Mouse (Mus musculus): ENCODE data around the gene Foxp1. TPM values are rescaled to one million over a fixed set of nuclear protein-coding genes. Genes with fewer than 3 reads are reported as not detected.
A peak's percentile ranks its signal among the peaks of the same experiment; 100 is the strongest.

The Foxp1 gene
- polyA plus RNA-seq, 1 experiment from 2014 or later, result 66.8 TPM

- ATAC-seq (replicated peaks; ENCODE audit: insufficient number of reproducible peaks, insufficient read depth, low FRiP score, low read depth), result no peak
- 60% methylated on average over 6 of the region's 6 CpGs for WGBS
Observed at GRCm38 (mm10) chr6:99107674-99108073, 414.8 kb downstream of the Foxp1 start.

GRCm38 (mm10) chr6:99107081-99107482, 415.4 kb downstream of the Foxp1 start:
- WGBS, result 18% methylated on average over 6 of the region's 6 CpGs
- ATAC-seq (replicated peaks; ENCODE audit: insufficient number of reproducible peaks, insufficient read depth, low FRiP score, low read depth), result 0 out of 2 replicates have a peak, but pooled peaks have one; percentile 58
- Histone ChIP-seq H3K4me1 (replicated peaks) (peaks cover 17% of the 10 kb centered on the region), H3K27ac (peak overlapping the region; percentile 43; the same call in 1 of the 2 replicates), H3K4me3 (no peak overlapping the region), H3K4me2 (no peak overlapping the region), H3K36me3 (no peaks in the 10 kb centered on the region), H3K9ac (no peak overlapping the region), H3K27me3 (no peaks in the 10 kb centered on the region), H3K9me3 (replicated peaks) (no peaks in the 10 kb centered on the region)

More at GRCm38 (mm10) chr6:99107674-99108073, 414.8 kb downstream of the Foxp1 start:
- Histone ChIP-seq H3K9me3 (replicated peaks) (no peaks in the 10 kb centered on the region), H3K27ac (no peak overlapping the region), H3K4me1 (replicated peaks) (peaks cover 17% of the 10 kb centered on the region), H3K4me2 (no peak overlapping the region), H3K9ac (no peak overlapping the region), H3K27me3 (no peaks in the 10 kb centered on the region), H3K4me3 (no peak overlapping the region), H3K36me3 (no peaks in the 10 kb centered on the region)

DNA sequence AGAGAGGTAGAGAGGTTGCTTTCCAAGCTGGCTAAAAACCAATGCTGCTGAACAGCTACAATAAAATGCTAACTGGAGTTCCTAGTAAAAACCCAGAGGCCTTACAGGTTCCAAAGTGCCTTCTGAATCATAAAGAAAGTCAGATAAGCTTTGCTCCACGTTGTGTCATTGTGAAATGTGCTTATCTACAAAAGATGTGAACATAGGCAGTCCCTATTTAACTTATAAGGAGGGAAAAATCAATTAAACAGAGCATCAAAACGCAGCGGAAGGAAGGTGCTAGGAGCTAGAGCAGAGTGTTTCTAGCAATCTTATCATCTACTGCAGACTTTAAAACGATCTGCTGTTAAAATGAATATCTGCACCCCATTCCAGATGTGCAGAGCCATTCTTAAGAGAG, 416.5 kb downstream of the Foxp1 start:
- ATAC-seq (replicated peaks; ENCODE audit: insufficient number of reproducible peaks, insufficient read depth, low FRiP score, low read depth), result no peak
- Histone ChIP-seq H3K4me1 (replicated peaks) (peaks cover 28% of the 10 kb centered on the region), H3K27ac (peak overlapping the region; percentile 6; the same call in 1 of the 2 replicates), H3K4me2 (no peak overlapping the region), H3K9ac (no peak overlapping the region), H3K4me3 (no peak overlapping the region), H3K36me3 (no peaks in the 10 kb centered on the region), H3K27me3 (no peaks in the 10 kb centered on the region), H3K9me3 (replicated peaks) (no peaks in the 10 kb centered on the region)
- WGBS, result 48% methylated on average over 4 of the region's 4 CpGs

GRCm38 (mm10) chr6:99104446-99104845, 418.1 kb downstream of the Foxp1 start:
- H3K9ac ChIP-seq, result no peak overlapping the region
- no peaks in the 10 kb centered on the region for H3K27me3 ChIP-seq
- H3K27ac ChIP-seq, result no peak overlapping the region
- WGBS, result 82% methylated on average over 7 of the region's 7 CpGs
- no peak overlapping the region for H3K4me3 ChIP-seq
- ATAC-seq (replicated peaks; ENCODE audit: insufficient number of reproducible peaks, insufficient read depth, low FRiP score, low read depth), result no peak
- H3K4me2 ChIP-seq, result no peak overlapping the region
- H3K36me3 ChIP-seq, result no peaks in the 10 kb centered on the region
- H3K4me1 ChIP-seq (replicated peaks), result peaks cover 38% of the 10 kb centered on the region
- H3K9me3 ChIP-seq (replicated peaks), result no peaks in the 10 kb centered on the region

- H3K4me3 ChIP-seq, result no peak overlapping the region
- H3K4me2 ChIP-seq, result no peak overlapping the region
- H3K27me3 ChIP-seq, result no peaks in the 10 kb centered on the region
- peaks cover 38% of the 10 kb centered on the region for H3K4me1 ChIP-seq (replicated peaks)
- no peak overlapping the region for H3K27ac ChIP-seq
- H3K36me3 ChIP-seq, result no peaks in the 10 kb centered on the region
- WGBS, result 74% methylated on average over 3 of the region's 3 CpGs
- ATAC-seq (replicated peaks; ENCODE audit: insufficient number of reproducible peaks, insufficient read depth, low FRiP score, low read depth), result no peak
- H3K9me3 ChIP-seq (replicated peaks), result no peaks in the 10 kb centered on the region
- H3K9ac ChIP-seq, result no peak overlapping the region
Observed at GRCm38 (mm10) chr6:99103911-99104310, 418.6 kb downstream of the Foxp1 start.

DNA sequence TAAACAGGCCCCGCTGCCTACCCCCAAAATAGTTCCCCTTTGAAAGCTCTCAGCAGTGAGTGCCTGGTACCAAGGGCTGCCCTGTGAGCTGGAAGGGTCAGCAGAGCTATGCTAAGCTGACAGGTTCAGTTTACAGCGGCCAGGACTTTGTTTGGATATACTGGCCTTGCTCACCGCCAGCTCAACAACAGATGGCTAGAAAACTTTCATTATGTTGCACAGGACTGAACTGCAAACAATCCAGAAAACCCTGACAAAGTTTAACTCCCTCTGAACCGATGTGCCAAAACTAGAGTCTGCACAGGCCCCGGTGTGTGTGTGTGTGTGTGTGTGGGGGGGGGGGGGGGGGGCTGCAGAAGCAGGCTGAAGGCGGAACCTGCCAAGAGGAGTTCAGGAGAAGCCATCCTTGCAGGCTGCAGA, 421.0 kb downstream of the Foxp1 start:
- WGBS, result 5% methylated on average over 6 of the region's 6 CpGs
- Histone ChIP-seq H3K27me3 (no peaks in the 10 kb centered on the region), H3K9ac (no peak overlapping the region), H3K36me3 (no peaks in the 10 kb centered on the region), H3K4me3 (peak overlapping the region; percentile 24), H3K4me2 (peak overlapping the region; percentile 60), H3K4me1 (replicated peaks) (peaks cover 43% of the 10 kb centered on the region), H3K9me3 (replicated peaks) (no peaks in the 10 kb centered on the region), H3K27ac (peak overlapping the region; percentile 90)
- ATAC-seq (replicated peaks; ENCODE audit: insufficient number of reproducible peaks, insufficient read depth, low FRiP score, low read depth), result peak; percentile 63; the same call in 1 of the 2 replicates

DNA sequence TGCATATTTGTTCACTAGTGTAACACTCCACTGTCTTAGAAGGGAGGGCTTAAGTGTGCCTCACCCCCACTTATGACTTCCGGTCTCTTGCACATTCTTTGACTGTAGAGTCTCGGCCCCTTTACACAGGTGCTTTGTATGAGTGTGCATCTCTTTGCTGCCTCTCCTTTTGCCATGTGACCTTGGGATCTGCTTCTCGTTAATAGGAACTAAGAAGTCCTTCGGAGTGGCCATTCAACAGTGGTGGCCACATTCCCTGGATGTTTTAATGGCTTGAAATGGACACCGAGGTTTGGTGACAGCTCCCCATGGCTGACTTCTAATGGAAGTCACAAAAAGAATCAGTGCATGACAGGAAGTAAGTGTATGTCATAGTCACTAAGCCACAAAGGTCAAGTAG, 422.2 kb downstream of the Foxp1 start:
- ATAC-seq (replicated peaks; ENCODE audit: insufficient number of reproducible peaks, insufficient read depth, low FRiP score, low read depth), result no peak
- peaks cover 40% of the 10 kb centered on the region for H3K4me1 ChIP-seq (replicated peaks)
- no peaks in the 10 kb centered on the region for H3K36me3 ChIP-seq
- H3K9ac ChIP-seq, result no peak overlapping the region
- no peak overlapping the region for H3K4me2 ChIP-seq
- H3K4me3 ChIP-seq, result no peak overlapping the region
- H3K27me3 ChIP-seq, result no peaks in the 10 kb centered on the region
- H3K27ac ChIP-seq, result peak overlapping the region; percentile 90; the same call in 1 of the 2 replicates
- 41% methylated on average over 5 of the region's 5 CpGs for WGBS
- no peaks in the 10 kb centered on the region for H3K9me3 ChIP-seq (replicated peaks)

GRCm38 (mm10) chr6:99099781-99100180, 422.7 kb downstream of the Foxp1 start:
- Histone ChIP-seq H3K4me2 (no peak overlapping the region), H3K4me1 (replicated peaks) (peaks cover 43% of the 10 kb centered on the region), H3K36me3 (no peaks in the 10 kb centered on the region), H3K4me3 (no peak overlapping the region), H3K9me3 (replicated peaks) (no peaks in the 10 kb centered on the region), H3K27ac (0 out of 2 replicates have a peak overlapping the region, but pooled peaks have one; percentile 9), H3K9ac (no peak overlapping the region), H3K27me3 (no peaks in the 10 kb centered on the region)
- 54% methylated on average over 4 of the region's 4 CpGs for WGBS
- no peak for ATAC-seq (replicated peaks; ENCODE audit: insufficient number of reproducible peaks, insufficient read depth, low FRiP score, low read depth)

DNA sequence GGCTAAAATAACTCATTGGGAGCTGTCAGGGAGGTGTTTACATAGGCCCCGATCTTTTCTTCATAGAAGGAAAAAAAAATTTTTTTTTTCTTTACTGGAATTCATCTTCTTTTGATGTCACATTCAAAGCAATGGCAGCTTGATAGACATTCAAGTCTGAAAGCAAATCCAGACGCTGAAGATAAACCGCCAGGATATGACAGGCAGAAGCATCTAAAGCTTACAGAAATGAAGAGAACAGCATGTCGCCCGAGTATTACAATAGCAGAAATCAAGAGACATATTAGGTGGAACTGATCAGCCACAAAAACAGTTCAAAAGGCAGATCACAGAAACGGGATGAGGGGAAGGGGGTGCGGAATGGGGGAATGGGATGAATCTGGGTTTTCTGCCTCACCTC, 425.3 kb downstream of the Foxp1 start:
- Histone ChIP-seq H3K4me2 (peak overlapping the region; percentile 74; the same call in 1 of the 2 replicates), H3K9ac (no peak overlapping the region), H3K4me1 (replicated peaks) (peaks cover 61% of the 10 kb centered on the region), H3K4me3 (no peak overlapping the region), H3K36me3 (no peaks in the 10 kb centered on the region), H3K9me3 (replicated peaks) (no peaks in the 10 kb centered on the region), H3K27me3 (no peaks in the 10 kb centered on the region), H3K27ac (peak overlapping the region; percentile 98)
- 35% methylated on average over 7 of the region's 7 CpGs for WGBS
- ATAC-seq (replicated peaks; ENCODE audit: insufficient number of reproducible peaks, insufficient read depth, low FRiP score, low read depth), result no peak

DNA sequence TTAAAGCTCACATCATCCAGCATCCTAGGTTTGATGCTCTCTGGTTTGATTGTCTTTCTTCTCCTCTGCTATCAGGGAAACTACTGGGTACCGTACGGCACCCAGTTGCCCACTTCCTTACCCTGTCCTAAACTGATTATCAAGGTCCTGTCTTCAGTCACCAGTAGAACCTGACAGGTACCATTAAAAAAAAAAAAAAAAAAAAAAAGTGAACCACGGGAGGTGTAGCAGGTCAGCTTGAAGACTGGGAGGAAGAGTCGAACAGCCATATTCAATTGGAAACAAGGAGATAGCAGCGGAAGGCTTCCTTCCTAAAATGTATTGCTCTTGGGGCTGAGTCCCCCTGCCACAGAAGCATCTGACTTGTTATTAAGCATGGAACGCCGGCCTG, 425.8 kb downstream of the Foxp1 start:
- 33% methylated on average over 7 of the region's 7 CpGs for WGBS
- peaks cover 61% of the 10 kb centered on the region for H3K4me1 ChIP-seq (replicated peaks)

DNA sequence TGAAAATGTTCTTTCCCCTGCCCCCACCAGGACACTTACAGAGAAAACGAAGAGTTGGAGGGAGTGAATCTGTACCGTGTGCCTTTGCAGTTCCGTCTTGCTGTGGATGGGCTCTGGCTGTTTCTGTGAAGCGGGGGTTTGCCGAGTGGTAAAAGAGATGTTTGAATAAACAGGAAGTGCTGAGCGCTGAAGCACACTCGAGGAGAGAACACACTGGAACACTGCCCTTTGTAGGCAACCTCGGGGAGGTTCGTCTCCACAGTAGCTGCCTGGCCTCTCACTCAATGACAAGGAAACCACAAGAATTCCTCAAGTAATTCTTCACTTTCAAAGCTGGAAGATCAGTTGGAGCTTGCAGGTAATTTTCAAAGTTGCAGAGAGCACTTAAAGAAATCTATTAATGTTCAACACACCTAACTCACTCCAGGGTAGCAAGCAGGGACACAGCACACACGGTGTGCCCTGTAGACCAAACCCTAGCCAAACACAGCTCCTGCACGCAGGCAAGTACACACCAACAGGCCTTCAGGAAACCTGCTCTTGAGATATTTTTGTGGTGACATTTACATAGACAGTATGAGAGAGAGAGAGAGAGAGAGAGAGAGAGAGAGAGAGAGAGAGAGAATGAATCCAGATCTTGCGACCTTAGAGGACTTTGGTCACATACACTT, 426.3 kb downstream of the Foxp1 start:
- Histone ChIP-seq H3K4me1 (replicated peaks) (peaks cover 61% of the 10 kb centered on the region), H3K9ac (peak overlapping the region; percentile 64), H3K4me3 (peak overlapping the region; percentile 49), H3K36me3 (no peaks in the 10 kb centered on the region), H3K9me3 (replicated peaks) (no peaks in the 10 kb centered on the region), H3K27me3 (no peaks in the 10 kb centered on the region), H3K27ac (peak overlapping the region; percentile 98), H3K4me2 (peak overlapping the region; percentile 74)
- WGBS, result 7% methylated on average over 12 of the region's 12 CpGs
- no peak for ATAC-seq (replicated peaks; ENCODE audit: insufficient number of reproducible peaks, insufficient read depth, low FRiP score, low read depth)

More for the DNA sequence above, 425.8 kb downstream of the Foxp1 start:
- H3K4me2 ChIP-seq, result peak overlapping the region; percentile 74
- no peak overlapping the region for H3K4me3 ChIP-seq
- H3K27me3 ChIP-seq, result no peaks in the 10 kb centered on the region
- H3K36me3 ChIP-seq, result no peaks in the 10 kb centered on the region
- H3K9me3 ChIP-seq (replicated peaks), result no peaks in the 10 kb centered on the region
- H3K27ac ChIP-seq, result peak overlapping the region; percentile 98
- no peak for ATAC-seq (replicated peaks; ENCODE audit: insufficient number of reproducible peaks, insufficient read depth, low FRiP score, low read depth)
- H3K9ac ChIP-seq, result 0 out of 2 replicates have a peak overlapping the region, but pooled peaks have one; percentile 64
